Mouse (Mus musculus) liver, embryonic 11.5 days (tissue): ENCODE data around the gene Hdac9. TPM values are rescaled to one million over a fixed set of nuclear protein-coding genes. Genes with fewer than 3 reads are reported as not detected.

Experiments
- ATAC-seq: fragments of 200-750 bp; cut with Nextera tagmentation; replicated peaks from 2 replicates; pipeline ENCODE4 v1.8.0; 2017; ENCODE audit warnings: moderate number of reproducible peaks, mild to moderate bottlenecking, moderate TSS enrichment, moderate library complexity; ENCODE audit not compliant: low FRiP score
- DNase-seq: peaks from one replicate; pipeline ENCODE4 v3.0.0-alpha.2; 2017; ENCODE audit warnings: low spot score
- H3K27ac ChIP-seq: fragments of 300-500 bp; sonication (generic); 2 replicates; pipeline ENCODE4 v1.5.1; 2014; ENCODE audit warnings: mild to moderate bottlenecking, low read depth, low read length, control low read depth
- H3K27me3 ChIP-seq: fragments of 300-500 bp; sonication (generic); replicated peaks from 2 replicates; pipeline ENCODE4 v1.6.1; 2014; ENCODE audit warnings: low read length, mixed read lengths; ENCODE audit not compliant: control insufficient read depth, insufficient read depth
- H3K36me3 ChIP-seq: fragments of 300-500 bp; sonication (generic); 2 replicates; pipeline ENCODE4 v1.6.1; 2014; ENCODE audit warnings: mild to moderate bottlenecking, low read length, moderate library complexity, mixed read lengths; ENCODE audit not compliant: control insufficient read depth, insufficient read depth
- H3K4me1 ChIP-seq: fragments of 300-500 bp; sonication (generic); replicated peaks from 2 replicates; pipeline ENCODE4 v1.6.1; 2014; ENCODE audit warnings: low read length, mixed read lengths; ENCODE audit not compliant: control insufficient read depth, insufficient read depth
- H3K4me2 ChIP-seq: fragments of 300-500 bp; sonication (generic); 2 replicates; pipeline ENCODE4 v1.6.1; 2014; ENCODE audit warnings: mild to moderate bottlenecking, control low read depth, moderate library complexity
- H3K4me3 ChIP-seq: fragments of 300-500 bp; sonication (generic); 2 replicates; pipeline ENCODE4 v1.5.1; 2014; ENCODE audit warnings: low read depth, low read length, control low read depth
- H3K9ac ChIP-seq: fragments of 300-500 bp; sonication (generic); 2 replicates; pipeline ENCODE4 v1.6.1; 2014; ENCODE audit warnings: low read depth, low read length, control low read depth
- H3K9me3 ChIP-seq: fragments of 300-500 bp; sonication (generic); 2 replicates; pipeline ENCODE4 v1.6.1; 2016; ENCODE audit warnings: low read length, inconsistent platforms, mixed read lengths; ENCODE audit not compliant: control insufficient read depth
- WGBS: fragments of 180-500 bp; shearing (Covaris S2); extraction: QIAGEN DNeasy Blood & Tissue Kit; methylation state at CpG from one replicate; pipeline ENCODE4 v1.1.7; 2014; 5-methylcytosine and 5-hydroxymethylcytosine counted together
- polyA plus RNA-seq: library from polyadenylated mRNA; unstranded; fragments of >200 nt; fragmentation: Nextera tagmentation; extraction: Ambion mirVana; gene quantifications from 2 replicates; pipeline ENCODE4 v1.2.1, GENCODE M21; 2014

The Hdac9 gene
- polyA plus RNA-seq, 1 experiment from 2014 or later: 3.5 TPM

- ATAC-seq (no peak), DNase-seq (no peak)
- no peaks in the 10 kb centered on the region for H3K36me3 ChIP-seq
- no peaks in the 10 kb centered on the region for H3K9me3 ChIP-seq
- no peak overlapping the region for H3K27ac ChIP-seq
- no peak overlapping the region for H3K4me3 ChIP-seq
- no peaks in the 10 kb centered on the region for H3K4me1 ChIP-seq
- 47% methylated on average over 11 of the region's 11 CpGs for WGBS
- H3K9ac ChIP-seq: no peak overlapping the region
- H3K27me3 ChIP-seq: no peaks in the 10 kb centered on the region
- no peak overlapping the region for H3K4me2 ChIP-seq
Measured at GRCm38 (mm10) chr12:34528201-34529164, 388.4 kb downstream of the Hdac9 start.

- Histone ChIP-seq H3K9ac (no peak overlapping the region), H3K27ac (no peak overlapping the region), H3K4me1 (no peaks in the 10 kb centered on the region), H3K4me3 (no peak overlapping the region), H3K27me3 (no peaks in the 10 kb centered on the region), H3K9me3 (no peaks in the 10 kb centered on the region), H3K36me3 (no peaks in the 10 kb centered on the region), H3K4me2 (no peak overlapping the region)
- ATAC-seq (no peak), DNase-seq (no peak)
- 77% methylated on average over 4 of the region's 4 CpGs for WGBS
Measured at GRCm38 (mm10) chr12:34527761-34528160, 389.1 kb downstream of the Hdac9 start.

GRCm38 (mm10) chr12:34521468-34521867 is 395.4 kb downstream of the Hdac9 start:
- no peak overlapping the region for H3K4me3 ChIP-seq
- no peak for DNase-seq
- no peaks in the 10 kb centered on the region for H3K9me3 ChIP-seq
- no peaks in the 10 kb centered on the region for H3K4me1 ChIP-seq
- WGBS: 73% methylated on average over 2 of the region's 2 CpGs
- no peak overlapping the region for H3K4me2 ChIP-seq
- no peaks in the 10 kb centered on the region for H3K27me3 ChIP-seq
- H3K27ac ChIP-seq: no peak overlapping the region
- no peak overlapping the region for H3K9ac ChIP-seq
- ATAC-seq: no peak
- H3K36me3 ChIP-seq: no peaks in the 10 kb centered on the region

DNA sequence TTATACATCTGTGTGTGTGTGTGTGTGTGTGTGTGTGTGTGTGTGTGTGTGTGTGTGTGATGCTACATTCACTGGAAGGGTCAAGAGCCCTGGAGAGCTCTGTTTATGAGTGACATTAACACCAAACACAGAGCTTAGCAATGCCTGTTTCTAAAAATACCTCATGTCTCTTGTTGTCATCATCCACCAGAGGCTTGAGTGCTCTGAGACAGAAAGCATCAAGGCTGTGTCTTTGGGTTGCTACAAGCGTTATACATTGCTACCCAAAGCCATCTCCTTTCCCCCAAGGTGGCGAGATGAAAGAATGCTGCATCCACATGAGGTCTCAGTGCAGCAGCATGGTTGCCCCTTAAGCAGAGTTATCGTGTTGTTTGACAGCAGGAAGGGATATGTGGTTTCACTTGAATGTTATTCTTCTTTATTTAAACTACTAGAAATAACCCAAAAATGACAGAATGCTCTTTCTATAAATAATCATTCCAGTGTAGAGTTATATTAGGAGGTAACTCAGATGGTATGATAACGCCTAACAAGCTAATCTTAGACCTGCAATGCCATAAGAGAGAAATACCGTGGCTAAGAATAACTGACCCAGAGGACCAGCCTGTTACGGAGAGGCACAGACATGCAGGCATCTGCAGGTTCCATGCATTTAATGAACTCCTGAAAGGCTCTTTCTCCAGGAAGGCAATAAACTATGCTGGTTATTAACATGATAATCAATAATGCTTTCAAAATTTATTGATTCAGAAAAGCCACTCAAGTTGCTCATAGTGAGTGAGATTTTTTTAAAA is 399.9 kb downstream of the Hdac9 start:
- H3K9me3 ChIP-seq: no peaks in the 10 kb centered on the region
- ATAC-seq (no peak), DNase-seq (no peak)
- H3K9ac ChIP-seq: no peak overlapping the region
- no peaks in the 10 kb centered on the region for H3K27me3 ChIP-seq
- no peak overlapping the region for H3K4me2 ChIP-seq
- no peaks in the 10 kb centered on the region for H3K36me3 ChIP-seq
- no peaks in the 10 kb centered on the region for H3K4me1 ChIP-seq
- no peak overlapping the region for H3K27ac ChIP-seq
- 51% methylated on average over 6 of the region's 6 CpGs for WGBS
- no peak overlapping the region for H3K4me3 ChIP-seq

- H3K4me2 ChIP-seq: no peak overlapping the region
- no peaks in the 10 kb centered on the region for H3K36me3 ChIP-seq
- no peaks in the 10 kb centered on the region for H3K4me1 ChIP-seq
- no peaks in the 10 kb centered on the region for H3K9me3 ChIP-seq
- no peaks in the 10 kb centered on the region for H3K27me3 ChIP-seq
- no peak overlapping the region for H3K27ac ChIP-seq
- DNase-seq (no peak), ATAC-seq (no peak)
- H3K4me3 ChIP-seq: no peak overlapping the region
- WGBS: 94% methylated on average over 1 of the region's 1 CpGs
- no peak overlapping the region for H3K9ac ChIP-seq
Measured at GRCm38 (mm10) chr12:34506345-34506744, 410.6 kb downstream of the Hdac9 start.

DNA sequence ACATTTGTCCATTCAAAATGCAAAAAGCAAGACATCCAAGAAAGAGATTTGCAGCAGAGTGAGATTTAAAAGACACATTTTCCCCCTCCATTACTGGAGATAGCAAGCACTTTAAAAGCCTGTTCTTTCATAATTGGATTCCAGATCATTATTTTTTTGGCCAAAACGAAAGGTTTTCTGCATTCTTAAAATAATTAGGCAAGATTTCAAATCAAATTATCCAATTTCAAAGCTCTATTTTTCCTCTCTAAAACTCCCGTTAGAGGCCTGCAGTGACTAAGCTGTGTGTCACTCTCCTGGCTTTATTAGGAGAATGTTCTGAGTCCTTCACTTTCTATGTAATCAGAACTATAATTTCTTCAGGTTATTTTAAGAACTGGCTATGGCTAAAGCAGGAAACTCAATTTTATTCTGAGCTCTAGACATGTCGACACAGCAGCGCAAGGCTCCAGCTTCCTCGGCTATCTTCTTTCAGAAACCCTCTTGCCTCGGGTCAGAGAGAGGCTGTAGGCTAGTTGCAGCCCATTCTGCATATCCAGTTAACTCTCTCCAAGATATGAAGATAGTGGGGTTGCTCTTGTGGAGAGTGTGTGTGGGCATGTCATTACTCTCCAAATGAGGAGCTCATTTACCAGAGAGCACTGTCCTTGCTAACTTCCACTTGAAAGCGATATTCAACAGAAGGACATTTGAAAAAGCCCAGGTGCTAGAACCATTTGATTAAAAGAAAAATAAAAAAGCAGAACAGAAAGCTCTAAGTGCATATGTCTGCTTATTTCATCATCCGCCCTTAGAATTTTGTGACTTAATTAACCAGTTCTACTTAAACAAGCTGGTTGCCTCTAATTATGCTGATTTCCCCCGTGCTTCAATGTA is 417.9 kb downstream of the Hdac9 start:
- Histone ChIP-seq H3K9ac (no peak overlapping the region), H3K27ac (no peak overlapping the region), H3K4me1 (no peaks in the 10 kb centered on the region), H3K4me3 (no peak overlapping the region), H3K9me3 (no peaks in the 10 kb centered on the region), H3K36me3 (no peaks in the 10 kb centered on the region), H3K4me2 (no peak overlapping the region), H3K27me3 (no peaks in the 10 kb centered on the region)
- 68% methylated on average over 9 of the region's 9 CpGs for WGBS
- no peak for ATAC-seq
- DNase-seq: no peak

- H3K9me3 ChIP-seq: no peaks in the 10 kb centered on the region
- no peaks in the 10 kb centered on the region for H3K36me3 ChIP-seq
- no peak overlapping the region for H3K4me2 ChIP-seq
- H3K4me3 ChIP-seq: no peak overlapping the region
- H3K4me1 ChIP-seq: no peaks in the 10 kb centered on the region
- H3K27me3 ChIP-seq: no peaks in the 10 kb centered on the region
- H3K9ac ChIP-seq: no peak overlapping the region
- DNase-seq (no peak), ATAC-seq (no peak)
- H3K27ac ChIP-seq: no peak overlapping the region
- WGBS: 79% methylated on average over 8 of the region's 8 CpGs
Measured at GRCm38 (mm10) chr12:34498331-34498730, 418.6 kb downstream of the Hdac9 start.

GRCm38 (mm10) chr12:34497702-34498101 is 419.2 kb downstream of the Hdac9 start:
- Histone ChIP-seq H3K9me3 (no peaks in the 10 kb centered on the region), H3K9ac (no peak overlapping the region), H3K4me3 (no peak overlapping the region), H3K27me3 (no peaks in the 10 kb centered on the region), H3K36me3 (no peaks in the 10 kb centered on the region), H3K4me1 (no peaks in the 10 kb centered on the region), H3K4me2 (no peak overlapping the region), H3K27ac (no peak overlapping the region)
- WGBS: 84% methylated on average over 3 of the region's 3 CpGs
- DNase-seq (no peak), ATAC-seq (no peak)
